Mouse (Mus musculus): ENCODE measurements at regions not wholly inside any gene's neighbourhood (a gene's known extent, or its start where the extent isn't known, plus 50 kb on each side); places are given as distances from the start of the nearest gene placed in this dataset.
A peak's percentile ranks its signal among the peaks of the same experiment; 100 is the strongest.

GRCm38 (mm10) chrX:133787112-133787511 is 63.7 kb upstream of the Tnmd start:
- DNase-seq (ENCODE audit: low spot score in 2 of 2) = no peak

- DNase-seq (ENCODE audit: low spot score in 2 of 2) = no peak
These were observed 65.2 kb upstream of the Pcdh19 start for GRCm38 (mm10) chrX:133754026-133754425.

GRCm38 (mm10) chrX:133752232-133752631 is 63.4 kb upstream of the Pcdh19 start:
- DNase-seq (ENCODE audit: low spot score in 2 of 2) = peak in 1 of 2 experiments; percentile 1

GRCm38 (mm10) chrX:133743446-133743845 is 54.7 kb upstream of the Pcdh19 start:
- DNase-seq (ENCODE audit: low spot score in 2 of 2) = no peak

- DNase-seq (ENCODE audit: low spot score in 2 of 2) = no peak
These were observed 50.3 kb upstream of the Pcdh19 start for GRCm38 (mm10) chrX:133738980-133739632.
